Mouse (Mus musculus): ENCODE results near the gene Isy1. TPM values are rescaled to one million over a fixed set of nuclear protein-coding genes. Genes with fewer than 3 reads are reported as not detected.

The Isy1 gene
- 57.7 and 61.7 TPM in 2 replicates for polyA plus RNA-seq (2014; fragmentation: Nextera tagmentation; extraction: Ambion mirVana)

- DNase-seq (ENCODE audit: low spot score) (peak; percentile 96), ATAC-seq (ENCODE audit: low FRiP score) (peak; percentile 97)
- H3K36me3 ChIP-seq (ENCODE audit: control insufficient read depth, insufficient read depth, low read length), result peaks cover 6% of the 10 kb centered on the region; the same call in 1 of the 2 replicates
- H3K4me1 ChIP-seq (replicated peaks; ENCODE audit: control insufficient read depth, insufficient read depth, low read length), result no peaks in the 10 kb centered on the region
- WGBS, result under 1% methylated on average over 46 of the region's 46 CpGs
- no peaks in the 10 kb centered on the region for H3K27me3 ChIP-seq (ENCODE audit: control insufficient read depth, insufficient read depth, low read length)
- peak within 1 kb of the TSS; percentile 70 for H3K4me3 ChIP-seq (ENCODE audit: low read depth, low read length)
- peak within 1 kb of the TSS; percentile 87 for H3K4me2 ChIP-seq (replicated peaks; ENCODE audit: low read depth, low read length)
- peak within 1 kb of the TSS; percentile 91 for H3K9ac ChIP-seq (ENCODE audit: low read depth, low read length)
- peak within 1 kb of the TSS; percentile 82 for H3K27ac ChIP-seq (ENCODE audit: low read depth, low read length)
- H3K9me3 ChIP-seq (ENCODE audit: control insufficient read depth, low read length), result no peaks in the 10 kb centered on the region
Observed at GRCm38 (mm10) chr6:87838551-87839197, at the start of gene Isy1. Gene Isy1, minus strand, starts transcription at chr6:87838798.

- ATAC-seq (ENCODE audit: low FRiP score) (peak; percentile 97), DNase-seq (ENCODE audit: low spot score) (peak; percentile 100)
- Histone ChIP-seq H3K36me3 (ENCODE audit: control insufficient read depth, insufficient read depth, low read length) (no peaks in the 10 kb centered on the region; the same call in 1 of the 2 replicates), H3K4me2 (replicated peaks; ENCODE audit: low read depth, low read length) (peak within 1 kb of the TSS; percentile 65), H3K4me1 (replicated peaks; ENCODE audit: control insufficient read depth, insufficient read depth, low read length) (no peaks in the 10 kb centered on the region), H3K4me3 (ENCODE audit: low read depth, low read length) (peak within 1 kb of the TSS; percentile 67), H3K9me3 (ENCODE audit: control insufficient read depth, low read length) (no peaks in the 10 kb centered on the region), H3K9ac (ENCODE audit: low read depth, low read length) (peak within 1 kb of the TSS; percentile 75), H3K27ac (ENCODE audit: low read depth, low read length) (no peak within 1 kb of the TSS; the same call in 1 of the 2 replicates), H3K27me3 (ENCODE audit: control insufficient read depth, insufficient read depth, low read length) (no peaks in the 10 kb centered on the region)
- under 1% methylated on average over 31 of the region's 31 CpGs for WGBS
Observed at GRCm38 (mm10) chr6:87887594-87888233, 49.1 kb upstream of the Isy1 start, which contains the start of gene Copg1. Gene Copg1, plus strand, starts transcription at chr6:87887814.

- Histone ChIP-seq H3K9me3 (ENCODE audit: control insufficient read depth, low read length) (no peaks in the 10 kb centered on the region), H3K36me3 (ENCODE audit: control insufficient read depth, insufficient read depth, low read length) (no peaks in the 10 kb centered on the region), H3K4me2 (replicated peaks; ENCODE audit: low read depth, low read length) (no peak overlapping the region), H3K4me1 (replicated peaks; ENCODE audit: control insufficient read depth, insufficient read depth, low read length) (no peaks in the 10 kb centered on the region), H3K27me3 (ENCODE audit: control insufficient read depth, insufficient read depth, low read length) (no peaks in the 10 kb centered on the region), H3K9ac (ENCODE audit: low read depth, low read length) (no peak overlapping the region), H3K4me3 (ENCODE audit: low read depth, low read length) (no peak overlapping the region), H3K27ac (ENCODE audit: low read depth, low read length) (no peak overlapping the region)
- ATAC-seq (ENCODE audit: low FRiP score), result no peak
- no peak for DNase-seq (ENCODE audit: low spot score)
- WGBS, result 92% methylated on average over 1 of the region's 1 CpGs
Observed at GRCm38 (mm10) chr6:87886721-87887120, 48.1 kb upstream of the Isy1 start.

- H3K36me3 ChIP-seq (ENCODE audit: control insufficient read depth, insufficient read depth, low read length), result no peaks in the 10 kb centered on the region
- no peaks in the 10 kb centered on the region for H3K27me3 ChIP-seq (ENCODE audit: control insufficient read depth, insufficient read depth, low read length)
- WGBS, result 77% methylated on average over 4 of the region's 4 CpGs
- no peak overlapping the region for H3K27ac ChIP-seq (ENCODE audit: low read depth, low read length)
- ATAC-seq (ENCODE audit: low FRiP score), result no peak
- no peak overlapping the region for H3K9ac ChIP-seq (ENCODE audit: low read depth, low read length)
- no peaks in the 10 kb centered on the region for H3K4me1 ChIP-seq (replicated peaks; ENCODE audit: control insufficient read depth, insufficient read depth, low read length)
- H3K4me3 ChIP-seq (ENCODE audit: low read depth, low read length), result no peak overlapping the region
- no peak for DNase-seq (ENCODE audit: low spot score)
- no peak overlapping the region for H3K4me2 ChIP-seq (replicated peaks; ENCODE audit: low read depth, low read length)
- no peaks in the 10 kb centered on the region for H3K9me3 ChIP-seq (ENCODE audit: control insufficient read depth, low read length)
Observed at GRCm38 (mm10) chr6:87882816-87883215, 44.2 kb upstream of the Isy1 start.

- no peaks in the 10 kb centered on the region for H3K9me3 ChIP-seq (ENCODE audit: control insufficient read depth, low read length)
- 60% methylated on average over 3 of the region's 3 CpGs for WGBS
- H3K36me3 ChIP-seq (ENCODE audit: control insufficient read depth, insufficient read depth, low read length), result no peaks in the 10 kb centered on the region
- DNase-seq (ENCODE audit: low spot score) (no peak), ATAC-seq (ENCODE audit: low FRiP score) (no peak)
- no peak overlapping the region for H3K4me2 ChIP-seq (replicated peaks; ENCODE audit: low read depth, low read length)
- H3K4me3 ChIP-seq (ENCODE audit: low read depth, low read length), result no peak overlapping the region
- H3K27ac ChIP-seq (ENCODE audit: low read depth, low read length), result no peak overlapping the region
- no peaks in the 10 kb centered on the region for H3K4me1 ChIP-seq (replicated peaks; ENCODE audit: control insufficient read depth, insufficient read depth, low read length)
- no peak overlapping the region for H3K9ac ChIP-seq (ENCODE audit: low read depth, low read length)
- H3K27me3 ChIP-seq (ENCODE audit: control insufficient read depth, insufficient read depth, low read length), result no peaks in the 10 kb centered on the region
Observed at GRCm38 (mm10) chr6:87882221-87882620, 43.6 kb upstream of the Isy1 start.

- WGBS, result 64% methylated on average over 3 of the region's 3 CpGs
- H3K4me1 ChIP-seq (replicated peaks; ENCODE audit: control insufficient read depth, insufficient read depth, low read length), result no peaks in the 10 kb centered on the region
- H3K9me3 ChIP-seq (ENCODE audit: control insufficient read depth, low read length), result no peaks in the 10 kb centered on the region
- no peak overlapping the region for H3K4me2 ChIP-seq (replicated peaks; ENCODE audit: low read depth, low read length)
- H3K27ac ChIP-seq (ENCODE audit: low read depth, low read length), result no peak overlapping the region
- H3K27me3 ChIP-seq (ENCODE audit: control insufficient read depth, insufficient read depth, low read length), result no peaks in the 10 kb centered on the region
- no peak for ATAC-seq (ENCODE audit: low FRiP score)
- no peak for DNase-seq (ENCODE audit: low spot score)
- no peak overlapping the region for H3K4me3 ChIP-seq (ENCODE audit: low read depth, low read length)
- H3K9ac ChIP-seq (ENCODE audit: low read depth, low read length), result no peak overlapping the region
- H3K36me3 ChIP-seq (ENCODE audit: control insufficient read depth, insufficient read depth, low read length), result no peaks in the 10 kb centered on the region
Observed at GRCm38 (mm10) chr6:87879628-87880027, 41.0 kb upstream of the Isy1 start.

GRCm38 (mm10) chr6:87879010-87879409 lies 40.4 kb upstream of the Isy1 start:
- H3K36me3 ChIP-seq (ENCODE audit: control insufficient read depth, insufficient read depth, low read length), result no peaks in the 10 kb centered on the region
- DNase-seq (ENCODE audit: low spot score), result no peak
- H3K4me3 ChIP-seq (ENCODE audit: low read depth, low read length), result no peak overlapping the region
- H3K27me3 ChIP-seq (ENCODE audit: control insufficient read depth, insufficient read depth, low read length), result no peaks in the 10 kb centered on the region
- H3K9ac ChIP-seq (ENCODE audit: low read depth, low read length), result no peak overlapping the region
- no peaks in the 10 kb centered on the region for H3K4me1 ChIP-seq (replicated peaks; ENCODE audit: control insufficient read depth, insufficient read depth, low read length)
- H3K27ac ChIP-seq (ENCODE audit: low read depth, low read length), result no peak overlapping the region
- ATAC-seq (ENCODE audit: low FRiP score), result no peak
- no peak overlapping the region for H3K4me2 ChIP-seq (replicated peaks; ENCODE audit: low read depth, low read length)
- WGBS, result 55% methylated on average over 4 of the region's 4 CpGs
- H3K9me3 ChIP-seq (ENCODE audit: control insufficient read depth, low read length), result no peaks in the 10 kb centered on the region

- H3K4me3 ChIP-seq (ENCODE audit: low read depth, low read length), result no peak overlapping the region
- no peak overlapping the region for H3K27ac ChIP-seq (ENCODE audit: low read depth, low read length)
- no peaks in the 10 kb centered on the region for H3K36me3 ChIP-seq (ENCODE audit: control insufficient read depth, insufficient read depth, low read length)
- no peak overlapping the region for H3K9ac ChIP-seq (ENCODE audit: low read depth, low read length)
- 78% methylated on average over 13 of the region's 13 CpGs for WGBS
- no peaks in the 10 kb centered on the region for H3K27me3 ChIP-seq (ENCODE audit: control insufficient read depth, insufficient read depth, low read length)
- ATAC-seq (ENCODE audit: low FRiP score) (no peak), DNase-seq (ENCODE audit: low spot score) (no peak)
- H3K9me3 ChIP-seq (ENCODE audit: control insufficient read depth, low read length), result no peaks in the 10 kb centered on the region
- H3K4me2 ChIP-seq (replicated peaks; ENCODE audit: low read depth, low read length), result no peak overlapping the region
- no peaks in the 10 kb centered on the region for H3K4me1 ChIP-seq (replicated peaks; ENCODE audit: control insufficient read depth, insufficient read depth, low read length)
Observed at GRCm38 (mm10) chr6:87876068-87876643, 37.6 kb upstream of the Isy1 start.
